Mouse (Mus musculus): ENCODE measurements at regions not wholly inside any gene's neighbourhood (a gene's known extent, or its start where the extent isn't known, plus 50 kb on each side); places are given as distances from the start of the nearest gene placed in this dataset.

- no peak for ATAC-seq (replicated peaks; ENCODE audit: poor library complexity)
Observed at GRCm38 (mm10) chr12:71427974-71428373, 118.3 kb downstream of the Dact1 start.

- ATAC-seq (replicated peaks; ENCODE audit: poor library complexity), result no peak
Observed at GRCm38 (mm10) chr12:71429561-71430200, 120.0 kb downstream of the Dact1 start.

GRCm38 (mm10) chr12:71430331-71430730, 120.6 kb downstream of the Dact1 start:
- no peak for ATAC-seq (replicated peaks; ENCODE audit: poor library complexity)

- no peak for ATAC-seq (replicated peaks; ENCODE audit: poor library complexity)
Observed at GRCm38 (mm10) chr12:71431116-71431515, 121.4 kb downstream of the Dact1 start.

DNA sequence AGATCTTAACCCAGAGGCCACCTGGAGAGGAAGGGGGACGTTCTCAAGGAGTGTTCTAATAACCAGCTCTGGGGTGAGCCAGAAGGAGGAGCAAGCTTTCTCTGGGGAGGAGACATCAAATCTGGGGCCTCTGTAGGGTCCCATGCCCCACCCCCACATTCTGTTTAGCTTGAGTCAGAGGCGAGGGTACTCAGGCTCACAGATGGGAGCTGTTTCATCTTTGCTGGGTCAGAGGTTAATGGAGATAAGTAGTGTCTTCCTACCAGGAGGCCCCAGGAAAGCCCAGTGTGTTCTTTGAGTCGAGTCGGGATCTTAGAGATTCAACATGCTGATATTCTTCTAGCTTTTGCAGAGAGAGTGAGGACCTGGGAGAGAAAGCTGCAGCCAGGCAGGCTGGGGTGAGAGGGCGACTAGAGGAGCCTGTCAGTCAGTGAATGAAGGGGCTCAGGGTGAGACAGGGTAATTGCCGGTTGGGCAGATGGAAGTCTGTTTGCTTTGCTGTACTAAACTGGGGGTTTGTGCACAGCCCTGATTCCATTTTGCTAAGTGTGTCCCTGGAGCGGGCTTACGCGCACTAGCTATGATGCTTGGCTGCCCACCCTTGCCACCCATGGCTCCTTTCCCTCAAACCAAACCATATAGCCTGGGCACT, 124.0 kb downstream of the Dact1 start:
- no peak for ATAC-seq (replicated peaks; ENCODE audit: poor library complexity)

DNA sequence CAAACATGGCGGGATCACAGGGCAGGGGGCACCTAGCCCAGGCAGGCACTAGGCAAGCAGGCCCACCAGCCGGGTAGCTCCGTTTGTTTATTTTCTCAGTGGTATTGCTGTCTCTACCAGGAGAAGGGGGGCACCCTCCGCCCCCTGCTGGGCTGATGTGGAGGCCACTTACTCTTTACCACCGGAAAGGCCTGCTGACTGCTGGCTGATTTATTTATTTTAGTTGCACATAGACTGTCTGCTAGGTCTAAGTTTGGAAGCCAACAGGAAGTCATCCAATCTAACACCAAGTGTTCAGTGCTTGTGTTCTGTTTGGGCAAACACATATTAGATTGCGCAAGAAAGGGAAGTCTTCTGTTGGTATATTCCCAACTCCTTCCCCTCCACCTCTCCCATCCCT, 128.6 kb downstream of the Dact1 start:
- peak; percentile 91 for ATAC-seq (replicated peaks; ENCODE audit: poor library complexity)

- ATAC-seq (replicated peaks; ENCODE audit: poor library complexity), result no peak
Observed at GRCm38 (mm10) chr12:71440863-71441262, 131.2 kb downstream of the Dact1 start.

- ATAC-seq (replicated peaks; ENCODE audit: poor library complexity), result no peak
Observed at GRCm38 (mm10) chr12:71441272-71441671, 131.6 kb downstream of the Dact1 start.

DNA sequence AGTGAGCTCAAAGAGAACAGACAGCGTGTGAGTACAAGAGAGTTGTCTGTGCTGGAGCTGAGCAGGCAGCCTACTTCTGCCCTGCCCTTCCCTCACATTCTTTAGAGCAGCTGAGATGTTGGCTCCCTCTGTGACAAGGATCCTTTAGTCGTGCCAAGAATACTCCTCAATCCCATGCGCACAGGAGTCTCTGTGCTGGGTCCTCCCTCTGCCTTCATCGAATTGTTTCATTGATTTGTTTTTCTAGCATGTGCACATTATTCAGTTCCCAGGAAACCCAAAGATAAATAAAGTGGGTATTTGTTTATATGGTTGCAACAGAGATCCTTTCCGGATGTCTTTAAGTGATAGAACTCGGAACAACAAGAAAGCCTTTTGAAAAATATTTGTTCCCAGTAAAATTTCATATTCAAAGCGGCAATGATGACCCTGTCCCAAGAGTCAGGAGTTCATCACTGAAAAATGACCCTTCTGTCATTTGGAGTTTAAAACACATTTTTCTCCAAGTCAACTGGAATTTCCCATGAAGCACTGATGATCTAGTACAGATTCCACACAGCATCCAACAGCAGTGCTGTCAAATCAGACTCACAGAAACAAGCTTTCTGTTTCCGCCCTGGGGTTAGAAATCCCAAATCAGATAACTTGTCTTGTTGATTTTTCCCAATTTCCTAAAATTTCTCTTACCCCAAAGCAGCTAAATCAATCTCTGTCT, 136.7 kb downstream of the Dact1 start:
- ATAC-seq (replicated peaks; ENCODE audit: poor library complexity), result no peak

GRCm38 (mm10) chr12:71446892-71447268, 137.2 kb downstream of the Dact1 start:
- ATAC-seq (replicated peaks; ENCODE audit: poor library complexity), result no peak

DNA sequence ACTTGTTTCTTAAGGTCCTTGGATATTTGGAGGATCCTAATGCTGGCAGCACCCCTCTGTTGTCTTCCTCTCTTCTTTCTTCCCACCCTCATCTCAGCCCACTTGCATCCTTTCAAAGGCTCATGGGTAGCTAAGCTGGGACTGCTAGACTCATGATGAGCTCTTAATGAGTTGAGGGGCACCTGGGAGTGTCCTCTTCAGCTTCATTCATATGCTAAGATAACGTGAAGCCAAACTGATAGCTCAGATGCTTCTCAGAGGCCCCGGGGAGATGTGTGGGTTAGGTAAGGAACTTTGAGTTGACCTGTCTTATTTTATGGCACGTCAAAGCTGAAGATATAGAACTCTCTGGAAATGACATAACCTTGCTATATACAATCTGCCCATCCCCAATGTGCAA, 139.3 kb downstream of the Dact1 start:
- ATAC-seq (replicated peaks; ENCODE audit: poor library complexity), result no peak

GRCm38 (mm10) chr12:71450128-71450527, 140.4 kb downstream of the Dact1 start:
- ATAC-seq (replicated peaks; ENCODE audit: poor library complexity), result no peak

DNA sequence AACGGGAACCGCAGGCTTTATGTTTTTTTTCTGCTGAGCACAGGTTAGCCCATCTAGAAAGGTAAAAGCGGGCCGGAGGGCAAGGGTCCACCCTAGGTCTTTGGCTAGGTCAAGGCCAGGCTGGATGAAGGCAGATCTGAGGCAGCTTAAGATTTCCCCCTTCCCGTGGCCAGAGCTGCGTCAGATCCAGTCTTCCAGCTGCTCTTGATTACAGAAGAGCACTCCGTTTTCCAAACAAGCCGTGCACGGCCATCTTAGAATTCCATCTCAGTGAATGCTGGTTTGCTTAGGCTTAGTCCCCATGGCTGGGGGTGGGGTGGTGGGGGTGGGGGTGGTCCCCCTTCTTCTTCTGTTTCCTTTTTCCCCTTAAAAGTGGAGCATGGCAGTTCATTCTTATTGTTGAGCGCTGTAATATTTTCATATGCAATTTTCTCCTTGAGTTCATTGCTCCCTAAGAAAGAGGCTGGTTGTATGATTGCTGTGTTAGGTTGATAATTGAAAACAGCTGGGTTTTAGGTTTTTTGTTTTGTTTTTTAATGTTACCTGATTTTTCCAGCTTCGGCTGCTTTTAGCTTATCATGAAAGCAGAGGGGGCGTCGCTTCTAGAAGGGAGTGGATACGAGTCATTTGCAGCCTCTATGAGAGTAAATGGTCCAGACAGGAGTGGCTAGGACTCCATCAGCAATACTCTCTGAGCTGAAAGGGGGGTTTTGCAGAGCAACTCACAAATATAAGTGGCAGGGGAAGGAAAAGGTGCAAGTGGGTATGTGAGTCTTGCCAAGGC, 141.2 kb downstream of the Dact1 start:
- ATAC-seq (replicated peaks; ENCODE audit: poor library complexity), result no peak

DNA sequence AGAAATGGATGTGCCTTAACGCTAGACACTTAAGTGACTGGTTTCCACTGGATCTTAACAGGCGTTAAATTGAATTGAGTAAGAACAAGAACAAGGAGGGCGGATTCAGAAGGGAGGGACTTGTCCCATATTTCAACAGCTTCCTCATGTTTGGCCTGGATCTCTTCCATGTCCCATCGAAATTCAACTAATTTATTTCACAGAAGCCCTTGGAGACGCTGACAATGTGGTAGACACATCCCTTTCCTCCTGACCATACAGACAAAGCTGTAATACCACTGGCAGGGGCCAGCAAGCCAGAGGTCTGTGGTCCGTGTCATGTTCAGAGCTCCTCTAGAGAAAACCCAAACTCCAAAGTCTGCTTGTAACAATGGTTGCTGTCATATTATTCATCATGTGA, 147.2 kb downstream of the Dact1 start:
- no peak for ATAC-seq (replicated peaks; ENCODE audit: poor library complexity)

DNA sequence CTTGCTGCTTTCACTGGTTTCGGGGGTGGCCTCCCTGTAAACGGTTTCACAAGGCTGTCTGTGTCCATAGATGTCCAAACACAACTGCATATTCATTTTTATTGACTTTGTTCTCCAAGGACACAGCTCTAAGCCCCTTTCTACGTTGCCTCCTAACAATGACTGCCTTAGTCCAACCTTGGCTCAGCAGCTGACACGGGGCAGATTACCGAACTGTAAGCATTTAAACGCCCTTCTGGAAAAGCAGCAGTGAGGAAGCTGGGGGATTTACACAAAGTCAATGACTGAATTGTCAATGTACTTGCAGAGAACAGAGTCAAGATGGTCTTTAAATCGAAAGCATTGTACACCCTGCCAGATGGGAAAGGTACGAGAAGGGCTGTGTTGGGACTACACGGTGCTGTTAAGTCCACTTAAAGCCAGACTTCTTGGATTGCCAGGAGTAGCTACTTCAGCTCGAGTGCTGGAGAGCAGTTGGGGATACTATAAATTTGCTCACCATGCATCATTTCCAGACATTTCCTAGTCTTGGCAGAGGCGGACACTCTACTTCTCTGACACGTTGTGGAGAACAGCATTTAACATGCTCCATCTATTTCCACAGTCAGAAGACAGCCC, 149.0 kb downstream of the Dact1 start:
- no peak for ATAC-seq (replicated peaks; ENCODE audit: poor library complexity)

GRCm38 (mm10) chr12:71460643-71461042, 151.0 kb downstream of the Dact1 start:
- no peak for ATAC-seq (replicated peaks; ENCODE audit: poor library complexity)

DNA sequence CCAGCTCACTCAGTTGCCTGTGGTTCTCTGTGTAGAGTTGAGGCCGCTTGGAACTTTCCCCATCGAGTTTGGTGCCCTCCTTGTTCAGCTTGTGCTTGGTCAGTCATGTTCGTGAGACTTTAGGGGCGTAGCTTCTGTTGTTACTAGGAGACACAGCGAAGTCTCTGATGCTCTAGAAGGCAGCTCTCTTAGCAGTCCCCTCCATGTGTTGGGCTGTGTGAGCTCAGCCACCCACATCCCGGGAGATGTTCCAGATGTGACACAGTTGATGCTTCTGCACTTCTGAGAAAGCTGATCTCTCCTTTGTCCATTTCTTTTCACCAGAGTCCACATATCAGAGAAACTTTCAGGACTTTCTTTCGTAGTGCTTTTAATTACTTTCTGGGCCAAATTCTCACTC, 158.1 kb downstream of the Dact1 start:
- ATAC-seq (replicated peaks; ENCODE audit: poor library complexity), result no peak

GRCm38 (mm10) chr12:71468324-71468723, 158.6 kb downstream of the Dact1 start:
- no peak for ATAC-seq (replicated peaks; ENCODE audit: poor library complexity)

DNA sequence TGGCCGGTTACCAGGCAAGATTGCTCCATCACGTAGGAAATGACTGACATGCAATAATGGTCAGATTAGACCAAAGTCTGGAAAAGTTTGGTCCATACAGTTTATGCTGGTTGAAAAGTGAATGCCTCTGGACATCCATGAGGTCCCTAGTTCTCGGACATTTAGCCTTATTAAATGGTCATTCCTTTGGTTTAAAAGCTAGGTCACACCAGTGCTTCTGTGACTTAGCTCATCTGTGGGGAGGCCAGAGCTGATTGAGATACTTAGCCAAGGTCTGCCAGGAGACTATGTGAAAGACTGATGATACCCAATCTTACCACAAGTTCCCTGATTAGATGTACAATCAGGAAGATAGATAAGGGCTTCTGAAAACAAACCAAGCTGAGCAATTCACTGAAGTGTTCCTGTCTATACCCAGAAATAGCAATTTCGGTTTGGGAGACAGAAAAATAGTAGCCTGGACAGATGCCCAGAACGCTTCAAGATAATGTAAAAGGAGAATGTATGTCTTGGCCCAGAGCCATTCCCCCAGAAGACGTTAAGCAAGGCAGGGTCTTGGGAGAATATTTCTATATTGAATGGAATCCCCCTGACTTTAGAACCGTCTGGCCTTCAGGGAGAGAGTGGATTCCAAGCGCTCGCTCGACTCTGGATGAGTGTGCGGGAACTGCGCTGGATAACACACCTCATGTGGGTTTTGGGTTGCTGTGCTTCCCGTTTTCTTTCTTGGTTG, 161.5 kb downstream of the Dact1 start:
- ATAC-seq (replicated peaks; ENCODE audit: poor library complexity), result no peak

DNA sequence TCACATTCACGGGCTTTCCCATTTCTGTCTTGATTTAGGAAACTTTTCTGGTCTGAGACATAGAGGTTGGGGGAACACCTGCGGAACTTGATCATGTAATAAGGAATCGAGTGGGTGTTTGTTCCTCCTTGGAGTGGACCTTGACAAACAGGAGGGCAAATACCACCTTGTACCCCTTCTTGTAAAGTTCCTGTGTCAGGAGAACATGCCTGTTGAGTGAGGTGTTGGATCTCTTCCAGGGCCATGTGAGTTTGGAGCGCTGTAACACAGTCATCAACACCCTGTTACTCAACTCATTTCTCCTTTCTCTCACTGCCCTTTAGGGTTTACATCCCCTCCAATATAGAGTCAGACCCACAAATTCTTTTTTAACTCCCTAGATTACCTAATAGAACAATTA, 162.0 kb downstream of the Dact1 start:
- ATAC-seq (replicated peaks; ENCODE audit: poor library complexity), result no peak

All from megakaryocyte progenitor cell, adult 5-6 weeks (primary cell).